Mouse (Mus musculus) telencephalon, adult 2 months (tissue): ENCODE results near the gene Fa2h.
A peak's percentile ranks its signal among the peaks of the same experiment; 100 is the strongest.
"Not testable (repeated sequence)": the region's sequence is repeated elsewhere in the genome, so short reads cannot be mapped to it uniquely, and the experiment has no call there.

Experiments
- DNase-seq: peaks from one replicate; pipeline ENCODE4 v3.0.0-alpha.2; 2011; ENCODE audit warnings: low read depth, low spot score

Fa2h gene

GRCm38 (mm10) chr8:111358905-111359304 lies 34.7 kb downstream of the Fa2h start:
- no peak for DNase-seq

GRCm38 (mm10) chr8:111357433-111357832 lies 36.2 kb downstream of the Fa2h start:
- no peak for DNase-seq

GRCm38 (mm10) chr8:111353497-111353896 lies 40.1 kb downstream of the Fa2h start:
- peak; percentile 64 for DNase-seq

GRCm38 (mm10) chr8:111352289-111352688 lies 41.3 kb downstream of the Fa2h start:
- no peak for DNase-seq

GRCm38 (mm10) chr8:111350577-111350976 lies 43.0 kb downstream of the Fa2h start:
- no peak for DNase-seq

- DNase-seq, result peak; percentile 62
Observed at GRCm38 (mm10) chr8:111343225-111343624, 50.4 kb downstream of the Fa2h start.

DNA sequence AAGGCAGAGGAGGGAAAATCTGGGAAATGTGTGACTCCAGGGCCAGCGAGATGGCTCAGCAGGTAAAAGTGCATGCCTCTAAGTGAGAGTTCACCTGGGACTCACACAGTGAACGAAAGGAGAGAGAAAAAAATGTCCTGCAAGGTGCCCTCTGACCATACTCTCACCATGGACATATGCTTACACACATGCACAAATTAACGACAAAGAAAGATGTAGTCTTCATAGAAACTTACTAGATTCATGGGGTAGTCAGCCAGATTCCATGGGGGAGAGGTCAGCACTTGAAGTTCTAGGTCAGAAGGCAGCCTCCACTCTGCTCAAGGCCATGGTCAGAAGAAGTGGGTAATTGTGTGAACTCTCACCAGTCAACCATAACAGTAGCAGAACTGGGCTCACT lies 53.4 kb downstream of the Fa2h start:
- no peak for DNase-seq

GRCm38 (mm10) chr8:111338370-111339208 lies 55.0 kb downstream of the Fa2h start:
- DNase-seq, result no peak

- DNase-seq, result no peak
Observed at GRCm38 (mm10) chr8:111337890-111338347, 55.7 kb downstream of the Fa2h start, which contains the start of gene Mlkl. Mlkl (minus strand) TSS chr8:111338177.

GRCm38 (mm10) chr8:111337311-111337889 lies 56.2 kb downstream of the Fa2h start:
- no peak for DNase-seq

DNA sequence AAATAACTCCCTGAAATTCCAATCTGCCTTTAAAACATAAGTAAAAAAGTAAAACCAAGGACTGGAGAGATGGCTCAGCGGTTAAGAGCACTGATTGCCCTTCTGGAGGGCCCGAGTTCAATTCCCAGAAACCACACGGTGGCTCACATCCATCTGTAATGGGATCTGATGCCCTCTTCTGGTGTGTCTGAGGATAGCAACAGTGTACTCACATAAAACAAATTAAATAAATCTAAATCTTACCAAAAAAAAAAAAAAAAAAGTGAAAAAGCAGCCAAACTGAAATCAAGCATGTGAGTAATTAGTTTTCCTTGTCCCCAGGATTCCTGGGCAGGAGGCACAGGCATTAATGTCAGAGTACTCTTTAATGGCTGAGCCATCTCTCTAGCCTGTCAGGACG lies 56.9 kb downstream of the Fa2h start:
- no peak for DNase-seq

DNA sequence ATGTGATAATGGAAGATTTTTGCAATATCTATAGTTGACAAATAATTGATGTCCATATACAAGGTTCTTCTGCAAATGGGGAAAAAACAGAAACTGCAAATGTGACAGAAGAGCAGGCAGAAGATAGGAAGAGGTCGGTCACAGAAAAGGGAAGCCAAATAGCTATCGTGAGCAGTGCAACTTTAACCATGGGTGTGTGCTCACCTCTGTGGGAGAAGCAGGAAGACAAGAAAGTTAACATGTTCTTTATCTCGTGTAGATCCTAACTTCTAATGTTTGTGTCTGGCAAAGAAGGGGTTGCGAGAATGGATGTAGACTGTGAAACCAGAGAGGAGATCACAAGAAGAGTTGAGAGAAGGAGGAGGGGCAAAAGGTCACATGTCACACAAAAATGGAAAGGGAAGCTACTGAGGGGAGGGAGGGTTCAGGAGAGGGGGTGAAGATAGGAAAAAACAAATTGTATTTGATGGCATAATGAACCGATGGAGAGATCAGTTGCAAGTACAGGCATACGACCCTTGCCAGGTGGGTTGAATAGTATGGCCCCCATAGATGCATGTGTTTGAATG lies 68.3 kb downstream of the Fa2h start:
- no peak for DNase-seq

- no peak for DNase-seq
Observed at GRCm38 (mm10) chr8:111314729-111315128, 78.9 kb downstream of the Fa2h start.

GRCm38 (mm10) chr8:111313961-111314360 lies 79.7 kb downstream of the Fa2h start:
- DNase-seq, result not testable (repeated sequence)

- no peak for DNase-seq
Observed at GRCm38 (mm10) chr8:111312758-111313162, 80.9 kb downstream of the Fa2h start.

DNA sequence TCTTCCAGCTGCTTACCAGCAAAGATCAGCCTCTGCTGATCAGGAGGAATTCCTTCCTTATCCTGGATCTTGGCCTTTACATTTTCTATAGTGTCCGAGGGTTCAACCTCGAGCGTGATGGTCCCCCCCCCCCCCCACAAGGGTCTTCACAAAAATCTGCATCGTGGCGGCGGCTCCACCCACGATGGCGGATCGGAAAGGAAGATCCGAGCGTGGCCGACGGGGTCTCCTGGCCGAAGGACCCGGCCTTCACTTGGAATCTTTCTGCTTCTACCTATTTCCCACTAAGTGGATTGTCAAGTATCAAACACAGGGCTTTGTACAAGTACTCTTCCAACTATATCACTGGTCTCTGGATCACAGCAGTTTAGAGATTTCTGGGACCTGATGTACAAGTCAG lies 83.6 kb downstream of the Fa2h start:
- not testable (repeated sequence) for DNase-seq

- no peak for DNase-seq
Observed at GRCm38 (mm10) chr8:111305031-111305730, 88.4 kb downstream of the Fa2h start.

DNA sequence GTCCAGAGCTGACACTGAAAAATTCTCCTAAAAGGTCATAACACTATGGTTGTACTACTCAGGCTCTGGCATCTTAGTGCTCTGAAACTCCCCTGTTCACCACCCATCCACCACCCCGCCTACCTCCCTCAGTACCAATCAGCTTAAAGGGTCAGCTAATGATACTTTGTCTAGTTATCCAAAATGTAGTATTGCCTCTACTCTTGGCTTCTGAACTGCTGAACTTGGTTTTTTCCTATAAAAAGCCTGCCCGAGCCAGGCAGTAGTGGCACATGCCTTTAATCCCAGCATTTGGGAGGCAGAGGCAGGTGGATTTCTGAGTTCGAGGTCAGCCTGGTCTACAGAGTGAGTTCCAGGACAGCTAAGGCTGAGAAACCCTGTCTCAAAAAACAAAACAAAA lies 89.3 kb downstream of the Fa2h start:
- DNase-seq, result no peak

GRCm38 (mm10) chr8:111303076-111303803 lies 90.4 kb downstream of the Fa2h start:
- DNase-seq, result not testable (repeated sequence)

GRCm38 (mm10) chr8:111300597-111301546 lies 92.8 kb downstream of the Fa2h start:
- DNase-seq, result no peak
